Mouse (Mus musculus) embryonic stem cell, embryonic (primary cell): ENCODE results near the gene Olfr1085.
"Not testable (repeated sequence)": the region's sequence is repeated elsewhere in the genome, so short reads cannot be mapped to it uniquely, and the experiment has no call there.

ENCODE experiments used
- CTCF ChIA-PET, 4 experiments: fragments of 300-600 bp in 2 of 4; fragments of 350-600 bp in 2 of 4; sonication (Branson Sonifier 250); formaldehyde crosslinking; loops; one replicate each; lab custom pipeline; 2022; ENCODE audit warnings: inconsistent platforms in 2 of 4; lab: Charles Lee
- POLR2A ChIA-PET, 4 experiments: fragments of 300-600 bp in 2 of 4; fragments of 350-600 bp in 2 of 4; sonication (Branson Sonifier 250); formaldehyde crosslinking; loops; one replicate each; lab custom pipeline; 2022; ENCODE audit warnings: antibody characterized with exemption in 4 of 4, inconsistent platforms in 1 of 4; lab: Charles Lee

Olfr1085 gene

GRCm38 (mm10) chr2:86661919-86662318 lies at the start of gene Olfr1085:
Gene Olfr1085, minus strand, starts transcription at chr2:86662019.
- ChIA-PET CTCF (no interaction called here), POLR2A (no interaction called here)

GRCm38 (mm10) chr2:86698295-86698694 lies 36.5 kb upstream of the Olfr1085 start, which contains the start of gene Olfr1087:
Gene Olfr1087, minus strand, starts transcription at chr2:86698395.
- CTCF ChIA-PET, result no interaction called here

GRCm38 (mm10) chr2:86679992-86680391 lies 18.2 kb upstream of the Olfr1085 start, which contains the start of gene Olfr1086:
Gene Olfr1086, minus strand, starts transcription at chr2:86680092.
- ChIA-PET CTCF (no interaction called here), POLR2A (no interaction called here)

More at GRCm38 (mm10) chr2:86698295-86698694, 36.5 kb upstream of the Olfr1085 start, which contains the start of gene Olfr1087:
- POLR2A ChIA-PET, result no interaction called here

- POLR2A ChIA-PET, CTCF ChIA-PET: not testable (repeated sequence)
Observed at GRCm38 (mm10) chr2:86639625-86640024, 22.2 kb downstream of the Olfr1085 start, which contains the start of gene Olfr1084. Gene Olfr1084, minus strand, starts transcription at chr2:86639725.
